Mouse (Mus musculus): ENCODE measurements around the gene Sgcd.

DNA sequence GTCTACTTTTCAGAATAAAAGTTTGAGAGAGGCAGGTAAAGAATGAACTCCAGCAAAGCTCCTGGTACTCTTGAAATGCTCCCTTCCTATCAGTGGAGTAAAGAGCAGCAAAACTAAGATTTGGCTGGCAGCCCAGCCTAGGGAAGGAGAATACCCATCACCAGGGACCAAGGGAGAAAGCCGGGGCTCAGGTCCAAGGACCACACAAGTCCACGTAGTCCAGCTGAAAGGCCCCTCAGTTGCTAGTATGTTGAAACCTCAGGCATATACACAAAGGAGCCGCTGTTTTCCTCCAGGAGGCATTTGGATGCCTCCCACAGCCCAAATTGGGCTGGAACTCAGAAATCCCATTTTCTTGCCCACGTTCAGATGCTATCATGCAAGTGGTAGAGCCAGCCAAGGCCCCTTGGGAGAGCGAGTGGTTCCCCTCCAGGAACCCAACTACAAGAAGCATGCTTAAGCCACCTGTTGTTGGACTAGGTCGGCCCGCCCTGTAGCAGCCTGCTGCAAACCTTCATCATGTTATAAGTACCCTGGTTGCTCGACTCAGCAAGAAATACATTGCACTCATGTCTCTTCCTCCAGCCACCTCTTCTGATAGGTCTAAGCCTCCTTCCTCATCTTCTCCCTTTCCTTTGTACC is 1.4 kb downstream of the Sgcd start:
- TF ChIP-seq POLR2A (IDR thresholded peaks at IDR 0.05; ENCODE audit: insufficient read depth, low read depth, low read length) (no peak), EP300 (IDR thresholded peaks at IDR 0.05; ENCODE audit: insufficient read depth, low read depth, low read length) (no peak), CTCF (IDR thresholded peaks at IDR 0.05) (no peak)
